Mouse (Mus musculus): ENCODE measurements around the gene Bpgm. TPM values are rescaled to one million over a fixed set of nuclear protein-coding genes. Genes with fewer than 3 reads are reported as not detected.

Gene Bpgm
- total RNA-seq, 2 experiments from 2014 or later, result 87.2 to 92.8 TPM

GRCm38 (mm10) chr6:34493327-34494095 lies 17.5 kb downstream of the Bpgm start:
- TF ChIP-seq CTCF (IDR thresholded peaks at IDR 0.05), result no peak
- Histone ChIP-seq H3K4me3 (no peak overlapping the region), H3K27ac (peak overlapping the region; percentile 89)
- peak; percentile 57 for DNase-seq
- intact Hi-C loops (cut with DNase I), result no loop called here

- DNase-seq, result peak; percentile 70
- H3K27ac ChIP-seq, result peak overlapping the region; percentile 89
- no peak for TF ChIP-seq CTCF (IDR thresholded peaks at IDR 0.05)
- peak overlapping the region; percentile 45 for H3K4me3 ChIP-seq
- intact Hi-C loops (cut with DNase I), result no loop called here
These were observed 19.1 kb downstream of the Bpgm start for GRCm38 (mm10) chr6:34495140-34495551.

GRCm38 (mm10) chr6:34497991-34498625 lies 22.1 kb downstream of the Bpgm start:
- intact Hi-C loops (cut with DNase I), result no loop called here
- no peak for TF ChIP-seq CTCF (IDR thresholded peaks at IDR 0.05)
- Histone ChIP-seq H3K27ac (peak overlapping the region; percentile 39), H3K4me3 (no peak overlapping the region)
- DNase-seq, result no peak

- intact Hi-C loops (cut with DNase I), result no loop called here
- TF ChIP-seq CTCF (IDR thresholded peaks at IDR 0.05), result no peak
- DNase-seq, result no peak
- H3K27ac ChIP-seq, result no peak overlapping the region; the same call in 1 of the 2 replicates
- no peak overlapping the region for H3K4me3 ChIP-seq
These were observed 26.3 kb downstream of the Bpgm start for GRCm38 (mm10) chr6:34502291-34502690.

- H3K4me3 ChIP-seq, result no peak overlapping the region
- DNase-seq, result no peak
These were observed 29.9 kb downstream of the Bpgm start for GRCm38 (mm10) chr6:34505957-34506356.

GRCm38 (mm10) chr6:34507581-34507980 lies 31.6 kb downstream of the Bpgm start:
- intact Hi-C loops (cut with DNase I), result no loop called here
- Histone ChIP-seq H3K4me3 (no peak overlapping the region), H3K27ac (no peak overlapping the region)
- no peak for TF ChIP-seq CTCF (IDR thresholded peaks at IDR 0.05)
- no peak for DNase-seq

More at GRCm38 (mm10) chr6:34505957-34506356, 29.9 kb downstream of the Bpgm start:
- no peak overlapping the region for H3K27ac ChIP-seq
- intact Hi-C loops (cut with DNase I), result no loop called here
- no peak for TF ChIP-seq CTCF (IDR thresholded peaks at IDR 0.05)

- intact Hi-C loops (cut with DNase I), result no loop called here
- no peak overlapping the region for H3K27ac ChIP-seq
- no peak overlapping the region for H3K4me3 ChIP-seq
- no peak for DNase-seq
- TF ChIP-seq CTCF (IDR thresholded peaks at IDR 0.05), result no peak
These were observed 32.0 kb downstream of the Bpgm start for GRCm38 (mm10) chr6:34508016-34508415.

- TF ChIP-seq CTCF (IDR thresholded peaks at IDR 0.05), result no peak
- DNase-seq, result no peak
- intact Hi-C loops (cut with DNase I), result loop anchor here (2.0 to 5.0 kb wide), 2 partner anchors 245 to 412 kb away; partner anchors contain the start of gene Stra8
These were observed 34.3 kb downstream of the Bpgm start for GRCm38 (mm10) chr6:34510277-34510676.

GRCm38 (mm10) chr6:34511410-34511809 lies 35.4 kb downstream of the Bpgm start:
- 0 out of 2 replicates have a peak overlapping the region, but pooled peaks have one; percentile 41 for H3K27ac ChIP-seq
- intact Hi-C loops (cut with DNase I), result loop anchor here (2.0 to 5.0 kb wide), 2 partner anchors 243 to 411 kb away; partner anchors contain the start of gene Stra8
- no peak overlapping the region for H3K4me3 ChIP-seq
- no peak for DNase-seq
- peak; percentile 66 for TF ChIP-seq CTCF (IDR thresholded peaks at IDR 0.05)

More at GRCm38 (mm10) chr6:34510277-34510676, 34.3 kb downstream of the Bpgm start:
- H3K4me3 ChIP-seq, result no peak overlapping the region
- H3K27ac ChIP-seq, result no peak overlapping the region

GRCm38 (mm10) chr6:34512741-34513140 lies 36.7 kb downstream of the Bpgm start:
- intact Hi-C loops (cut with DNase I), result loop anchor here (5.0 kb wide), 1 partner anchor 410 kb away; the partner anchor contains the start of gene Stra8
- no peak overlapping the region for H3K27ac ChIP-seq
- no peak for DNase-seq
- TF ChIP-seq CTCF (IDR thresholded peaks at IDR 0.05), result no peak
- H3K4me3 ChIP-seq, result no peak overlapping the region

GRCm38 (mm10) chr6:34514655-34515054 lies 38.6 kb downstream of the Bpgm start:
- intact Hi-C loops (cut with DNase I), result loop anchor here (5.0 kb wide), 1 partner anchor 408 kb away; the partner anchor contains the start of gene Stra8
- Histone ChIP-seq H3K4me3 (peak overlapping the region; percentile 58), H3K27ac (peak overlapping the region; percentile 82)
- no peak for DNase-seq
- TF ChIP-seq CTCF (IDR thresholded peaks at IDR 0.05), result peak; percentile 55

- intact Hi-C loops (cut with DNase I), result no loop called here
- peak overlapping the region; percentile 58 for H3K4me3 ChIP-seq
- peak overlapping the region; percentile 82 for H3K27ac ChIP-seq
- peak; percentile 54 for TF ChIP-seq CTCF (IDR thresholded peaks at IDR 0.05)
- peak; percentile 78 for DNase-seq
These were observed 39.2 kb downstream of the Bpgm start for GRCm38 (mm10) chr6:34515098-34515782.

- TF ChIP-seq CTCF (IDR thresholded peaks at IDR 0.05), result no peak
- intact Hi-C loops (cut with DNase I), result no loop called here
- no peak for DNase-seq
- Histone ChIP-seq H3K4me3 (no peak overlapping the region), H3K27ac (peak overlapping the region; percentile 82)
These were observed 39.7 kb downstream of the Bpgm start for GRCm38 (mm10) chr6:34515783-34516099.
